Mouse (Mus musculus): Measurements from ENCODE around the gene Slc24a2. TPM values are rescaled to one million over a fixed set of nuclear protein-coding genes. Genes with fewer than 3 reads are reported as not detected.

Gene Slc24a2
- polyA plus RNA-seq, 1 experiment, result not detected

DNA sequence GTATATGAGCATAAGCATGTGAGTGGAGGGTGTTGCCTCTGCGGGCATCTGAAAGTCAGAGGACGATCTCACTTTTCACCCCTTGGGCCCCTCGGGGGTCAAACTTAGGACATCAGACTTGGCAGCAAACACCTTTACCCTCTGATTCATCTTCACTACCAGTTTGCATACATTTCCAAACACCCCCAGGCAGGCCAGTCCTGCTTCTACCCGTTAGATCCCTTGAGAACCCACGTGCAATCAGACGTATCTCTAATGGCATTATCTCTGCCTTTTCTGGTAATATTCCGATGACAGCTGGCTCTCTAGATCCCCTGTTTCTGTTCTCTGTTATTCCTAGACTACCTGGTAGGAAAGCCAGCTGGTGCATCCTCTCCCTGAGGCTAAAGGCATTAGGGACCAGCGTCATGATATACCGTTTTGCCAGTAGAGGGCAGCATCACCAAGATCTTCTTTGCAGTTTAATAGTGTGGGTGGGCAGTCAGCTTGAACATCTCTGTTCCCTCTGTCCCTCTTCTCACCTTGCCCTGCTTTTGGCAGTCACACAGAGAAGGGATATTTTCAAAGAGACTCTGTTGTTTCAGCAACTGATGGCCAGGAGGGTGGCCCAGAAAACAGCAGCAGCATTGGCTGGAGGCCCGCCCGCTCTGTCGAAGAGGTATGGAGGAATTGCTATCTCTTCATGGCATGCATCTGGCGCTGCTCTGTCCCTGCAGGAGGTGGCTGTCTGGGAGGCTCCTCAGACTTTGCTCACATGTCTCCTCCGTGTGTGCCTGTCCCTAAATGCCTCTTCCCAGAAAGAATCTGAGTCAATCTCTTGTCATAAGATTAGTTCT lies 272.5 kb downstream of the Slc24a2 start:
- no peak for TF ChIP-seq TAL1 (IDR thresholded peaks at IDR 0.05; ENCODE audit: low read length)
- Histone ChIP-seq H3K36me3 (ENCODE audit: control insufficient read depth) (no peaks in the 10 kb centered on the region), H3K27me3 (ENCODE audit: control insufficient read depth) (no peaks in the 10 kb centered on the region), H3K4me3 (replicated peaks) (no peak overlapping the region), H3K4me1 (ENCODE audit: control insufficient read depth) (no peaks in the 10 kb centered on the region), H3K9me3 (ENCODE audit: control insufficient read depth, low read length) (no peaks in the 10 kb centered on the region)

DNA sequence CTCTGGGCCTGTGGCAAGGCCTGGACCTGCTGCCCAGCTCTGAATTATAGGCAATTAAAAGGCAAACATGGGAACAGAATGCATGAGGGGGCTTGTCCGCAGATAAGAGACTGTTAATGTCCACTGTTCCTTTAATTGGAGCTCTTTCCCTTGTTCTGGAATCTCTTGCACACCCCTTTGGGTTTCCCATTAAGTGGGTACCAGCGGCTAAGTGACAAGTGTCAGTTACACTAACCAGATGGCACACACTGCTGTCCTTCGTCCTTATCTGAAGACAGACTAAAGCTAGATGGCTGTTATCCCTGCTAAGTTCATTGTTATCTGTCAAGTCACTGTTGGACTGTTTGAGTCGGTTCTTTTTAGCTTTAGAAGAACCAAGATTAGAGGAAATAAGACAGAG lies 274.8 kb downstream of the Slc24a2 start:
- H3K27me3 ChIP-seq (ENCODE audit: control insufficient read depth), result no peaks in the 10 kb centered on the region
- no peak overlapping the region for H3K4me3 ChIP-seq (replicated peaks)
- TF ChIP-seq TAL1 (IDR thresholded peaks at IDR 0.05; ENCODE audit: low read length), result no peak
- no peak for TF ChIP-seq GATA1 (IDR thresholded peaks at IDR 0.05; ENCODE audit: low read length)
- H3K9me3 ChIP-seq (ENCODE audit: control insufficient read depth, low read length), result no peaks in the 10 kb centered on the region
- no peaks in the 10 kb centered on the region for H3K4me1 ChIP-seq (ENCODE audit: control insufficient read depth)
- H3K36me3 ChIP-seq (ENCODE audit: control insufficient read depth), result no peaks in the 10 kb centered on the region

DNA sequence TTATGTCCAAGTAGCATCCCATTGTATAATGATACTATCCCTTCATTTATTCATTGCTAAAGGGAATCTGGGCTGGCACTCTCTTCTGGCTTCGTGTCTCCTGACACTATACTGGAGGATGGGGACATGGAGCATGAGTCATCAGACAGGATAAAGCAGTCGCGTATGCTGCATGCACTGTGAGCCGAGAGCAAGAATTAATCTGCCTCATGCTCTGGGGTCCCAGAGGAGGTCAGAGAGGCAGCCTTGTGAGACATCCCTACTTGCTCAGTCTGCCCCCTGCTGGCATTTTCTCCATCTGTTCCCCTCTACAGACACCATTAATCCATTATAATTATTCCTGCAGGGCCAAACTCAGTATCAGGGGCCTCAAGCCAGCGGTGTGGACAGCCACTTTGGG lies 276.8 kb downstream of the Slc24a2 start:
- Histone ChIP-seq H3K36me3 (ENCODE audit: control insufficient read depth) (no peaks in the 10 kb centered on the region), H3K4me1 (ENCODE audit: control insufficient read depth) (no peaks in the 10 kb centered on the region), H3K9me3 (ENCODE audit: control insufficient read depth, low read length) (no peaks in the 10 kb centered on the region), H3K27me3 (ENCODE audit: control insufficient read depth) (no peaks in the 10 kb centered on the region), H3K4me3 (replicated peaks) (no peak overlapping the region)
- TF ChIP-seq TAL1 (IDR thresholded peaks at IDR 0.05; ENCODE audit: low read length) (no peak), GATA1 (IDR thresholded peaks at IDR 0.05; ENCODE audit: low read length) (no peak)

DNA sequence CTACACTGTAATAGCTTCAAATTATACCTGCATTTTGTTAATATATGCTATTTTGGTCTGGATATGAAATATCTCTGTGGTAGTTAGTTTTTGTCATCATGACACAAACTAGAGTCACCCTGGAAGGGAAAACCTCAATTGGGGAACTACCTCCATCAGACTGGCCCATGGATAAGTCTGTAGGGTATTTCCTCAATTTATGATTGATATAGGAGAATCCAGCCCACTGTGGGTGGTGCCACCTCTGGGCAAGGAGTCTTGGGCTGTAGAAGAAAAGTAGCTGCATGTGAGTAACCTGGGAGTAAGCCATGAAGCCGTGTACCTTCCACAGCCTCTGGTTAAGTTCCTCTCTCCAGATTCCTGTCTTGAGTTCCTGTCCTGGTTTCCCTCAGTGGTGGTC lies 281.5 kb downstream of the Slc24a2 start:
- Histone ChIP-seq H3K4me1 (ENCODE audit: control insufficient read depth) (no peaks in the 10 kb centered on the region), H3K36me3 (ENCODE audit: control insufficient read depth) (no peaks in the 10 kb centered on the region), H3K4me3 (replicated peaks) (no peak overlapping the region), H3K27me3 (ENCODE audit: control insufficient read depth) (no peaks in the 10 kb centered on the region), H3K9me3 (ENCODE audit: control insufficient read depth, low read length) (no peaks in the 10 kb centered on the region)
- TF ChIP-seq TAL1 (IDR thresholded peaks at IDR 0.05; ENCODE audit: low read length) (no peak), GATA1 (IDR thresholded peaks at IDR 0.05; ENCODE audit: low read length) (no peak)

DNA sequence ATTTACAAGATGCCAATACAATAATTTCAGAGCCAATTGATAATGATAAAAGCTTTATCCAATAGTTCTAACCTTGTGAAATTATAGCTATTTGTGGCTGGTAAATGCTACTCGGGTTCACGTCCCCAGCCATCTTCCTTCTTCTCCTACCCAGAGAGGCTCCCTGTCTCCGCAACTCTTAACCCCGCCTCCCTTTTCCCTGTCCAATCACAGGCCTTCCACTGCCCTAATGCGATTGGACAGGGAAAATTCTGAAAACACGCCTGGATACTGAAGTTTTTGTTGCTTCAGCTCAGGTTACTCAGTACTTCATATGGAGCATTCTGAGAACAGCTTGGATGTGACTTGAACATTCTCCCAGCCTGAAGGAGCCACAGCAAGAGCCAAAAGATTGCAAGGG lies 287.0 kb downstream of the Slc24a2 start:
- no peaks in the 10 kb centered on the region for H3K9me3 ChIP-seq (ENCODE audit: control insufficient read depth, low read length)

DNA sequence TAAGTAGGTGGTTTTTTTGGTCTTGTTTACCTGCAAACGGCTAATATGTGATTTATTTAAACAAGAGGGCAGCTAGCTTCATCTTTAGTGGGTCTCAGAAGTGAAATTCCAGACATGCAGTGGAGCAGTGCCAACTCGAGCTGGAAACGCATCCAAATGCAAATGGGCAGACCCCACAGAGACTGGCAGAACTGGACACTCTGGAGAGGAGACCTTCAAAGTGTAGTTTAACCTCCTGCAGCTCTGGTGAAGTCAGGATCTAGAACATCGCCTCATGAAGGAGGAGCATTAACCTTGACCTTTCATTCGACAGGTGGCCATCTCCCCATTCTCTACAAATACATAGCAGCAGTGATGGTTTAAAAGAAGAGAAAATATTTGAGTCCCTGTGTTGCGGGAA lies 287.6 kb downstream of the Slc24a2 start:
- H3K36me3 ChIP-seq (ENCODE audit: control insufficient read depth), result no peaks in the 10 kb centered on the region
- no peak overlapping the region for H3K4me3 ChIP-seq (replicated peaks)
- H3K9me3 ChIP-seq (ENCODE audit: control insufficient read depth, low read length), result no peaks in the 10 kb centered on the region
- TF ChIP-seq GATA1 (IDR thresholded peaks at IDR 0.05; ENCODE audit: low read length), result no peak
- no peak for TF ChIP-seq TAL1 (IDR thresholded peaks at IDR 0.05; ENCODE audit: low read length)
- H3K27me3 ChIP-seq (ENCODE audit: control insufficient read depth), result no peaks in the 10 kb centered on the region
- no peaks in the 10 kb centered on the region for H3K4me1 ChIP-seq (ENCODE audit: control insufficient read depth)

More for the DNA sequence above, 287.0 kb downstream of the Slc24a2 start:
- TF ChIP-seq GATA1 (IDR thresholded peaks at IDR 0.05; ENCODE audit: low read length), result no peak
- no peak for TF ChIP-seq TAL1 (IDR thresholded peaks at IDR 0.05; ENCODE audit: low read length)
- Histone ChIP-seq H3K4me3 (replicated peaks) (no peak overlapping the region), H3K27me3 (ENCODE audit: control insufficient read depth) (no peaks in the 10 kb centered on the region), H3K4me1 (ENCODE audit: control insufficient read depth) (no peaks in the 10 kb centered on the region), H3K36me3 (ENCODE audit: control insufficient read depth) (no peaks in the 10 kb centered on the region)

DNA sequence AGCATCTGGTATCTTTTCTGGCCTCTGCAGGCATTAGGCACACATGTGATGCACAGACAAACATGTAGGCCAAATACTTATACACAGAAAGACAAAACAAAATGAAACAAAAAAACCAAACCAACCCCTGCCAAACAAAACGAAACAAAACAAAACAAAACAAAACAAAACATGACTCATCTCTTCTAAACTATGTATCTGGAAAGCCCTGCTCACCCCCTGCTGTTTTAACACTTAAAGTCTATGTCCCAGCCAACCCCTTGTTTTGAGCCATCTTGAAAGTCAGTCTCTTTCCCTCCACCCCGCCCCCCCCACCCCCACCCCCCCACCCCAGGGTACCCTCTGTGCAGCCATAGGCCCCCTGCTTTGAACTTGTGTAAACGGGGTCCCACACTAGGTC lies 293.6 kb downstream of the Slc24a2 start:
- TF ChIP-seq GATA1 (IDR thresholded peaks at IDR 0.05; ENCODE audit: low read length) (no peak), TAL1 (IDR thresholded peaks at IDR 0.05; ENCODE audit: low read length) (no peak)
- Histone ChIP-seq H3K4me3 (replicated peaks) (no peak overlapping the region), H3K36me3 (ENCODE audit: control insufficient read depth) (no peaks in the 10 kb centered on the region), H3K27me3 (ENCODE audit: control insufficient read depth) (no peaks in the 10 kb centered on the region), H3K4me1 (ENCODE audit: control insufficient read depth) (no peaks in the 10 kb centered on the region), H3K9me3 (ENCODE audit: control insufficient read depth, low read length) (no peaks in the 10 kb centered on the region)

DNA sequence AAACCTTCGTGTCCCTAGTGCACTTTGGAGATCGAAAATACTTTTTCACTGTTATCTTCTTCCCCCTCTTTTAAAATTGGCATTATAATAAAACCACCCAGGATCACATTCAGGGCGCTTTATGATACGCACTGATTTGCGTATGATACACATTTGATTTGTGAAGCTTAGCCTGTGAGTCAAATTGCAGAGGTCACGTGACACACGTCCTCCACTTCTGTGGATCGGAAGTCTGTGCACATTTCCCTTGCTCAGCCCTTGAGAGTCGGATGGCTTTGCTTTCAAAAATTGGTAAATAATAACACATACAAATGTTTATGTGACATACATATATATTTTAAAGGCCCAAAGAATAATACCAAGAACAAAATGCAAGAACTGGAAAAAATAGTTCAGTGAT lies 294.1 kb downstream of the Slc24a2 start:
- no peaks in the 10 kb centered on the region for H3K9me3 ChIP-seq (ENCODE audit: control insufficient read depth, low read length)
- H3K36me3 ChIP-seq (ENCODE audit: control insufficient read depth), result no peaks in the 10 kb centered on the region
- TF ChIP-seq TAL1 (IDR thresholded peaks at IDR 0.05; ENCODE audit: low read length), result no peak
- H3K4me1 ChIP-seq (ENCODE audit: control insufficient read depth), result no peaks in the 10 kb centered on the region
- no peak overlapping the region for H3K4me3 ChIP-seq (replicated peaks)
- no peaks in the 10 kb centered on the region for H3K27me3 ChIP-seq (ENCODE audit: control insufficient read depth)

All from erythroblast, embryonic 14.5 days (primary cell).